Mouse (Mus musculus) small intestine, adult 2 months (tissue): ENCODE results near the gene Map2k3.

ENCODE experiments used
- CTCF ChIP-seq: fragments of 200-500 bp; IDR thresholded peaks from 2 replicates; pipeline ENCODE4 v1.5.1; 2012; ENCODE audit warnings: low read depth, mild to moderate bottlenecking, control low read depth, inconsistent platforms, low read length, moderate library complexity, mixed read lengths; ENCODE audit not compliant: insufficient replicate concordance, insufficient read length; ENCODE audit errors: extremely low read depth
- POLR2A ChIP-seq: fragments of 200-500 bp; IDR thresholded peaks from 2 replicates; pipeline ENCODE4 v1.6.1; 2012; ENCODE audit warnings: low read depth, mild to moderate bottlenecking, control low read depth, inconsistent platforms, low read length, moderate library complexity

DNA sequence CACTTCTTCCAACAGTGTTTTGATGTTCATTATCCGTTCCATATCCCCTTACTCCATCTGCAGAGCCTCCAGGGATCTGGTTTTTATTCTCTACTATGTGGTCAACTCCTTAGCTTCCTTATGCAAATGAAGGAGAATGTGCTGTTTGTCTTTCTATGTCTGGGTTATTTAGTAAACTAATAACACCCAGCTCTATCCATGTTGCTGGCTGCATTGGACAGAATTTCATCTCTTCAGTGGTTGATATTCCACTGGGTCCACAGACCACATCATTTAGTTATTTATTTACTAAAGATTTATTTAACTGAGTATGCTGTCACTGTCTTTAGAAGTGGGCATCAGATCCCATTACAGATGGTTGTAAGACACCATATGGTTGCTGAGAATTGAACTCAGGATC is 29.3 kb downstream of the Map2k3 start:
- no peak for TF ChIP-seq CTCF
- TF ChIP-seq POLR2A, result no peak
